Mouse (Mus musculus) MEL (cell line): ENCODE results near the gene Pde8a.

Experiments used
- NRF1 ChIP-seq: IDR thresholded peaks from 2 replicates; pipeline ENCODE4 v1.6.1; 2014; ENCODE audit warnings: low read depth, mild to moderate bottlenecking, inconsistent platforms, low read length, improper control_type of control experiment, moderate library complexity; ENCODE audit not compliant: poor library complexity, insufficient read depth, severe bottlenecking
- TAL1 ChIP-seq: IDR thresholded peaks from 2 replicates; pipeline ENCODE4 v1.6.1; 2012; ENCODE audit warnings: mild to moderate bottlenecking, inconsistent platforms, low read length, moderate library complexity, mixed read lengths

DNA sequence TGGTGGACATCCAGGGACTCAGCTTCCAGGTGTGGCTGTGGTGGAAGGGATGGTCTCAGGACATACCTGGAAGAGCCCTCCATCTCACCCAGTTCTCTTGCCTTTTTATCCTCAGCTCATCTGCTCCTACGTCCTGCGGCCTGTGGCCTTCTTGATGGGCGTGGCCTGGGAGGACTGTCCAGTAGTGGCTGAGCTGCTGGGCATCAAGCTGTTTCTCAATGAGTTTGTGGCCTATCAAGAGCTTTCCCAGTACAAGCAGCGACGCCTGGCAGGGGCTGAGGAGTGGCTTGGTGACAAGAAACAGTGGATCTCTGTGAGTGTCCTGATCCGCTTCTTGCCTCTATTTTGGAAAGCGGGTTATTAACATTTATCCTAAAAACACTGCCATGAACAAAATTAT, 49.0 kb upstream of the Pde8a start:
- no peak for TF ChIP-seq TAL1
- no peak for TF ChIP-seq NRF1
